Mouse (Mus musculus) hindbrain, postnatal 0 days (tissue): ENCODE results near the gene Cd163. TPM values are rescaled to one million over a fixed set of nuclear protein-coding genes. Genes with fewer than 3 reads are reported as not detected.

Experiments used
- ATAC-seq: fragments of 200-750 bp; cut with Nextera tagmentation; 2 replicates; pipeline ENCODE4 v1.8.0; 2017; ENCODE audit warnings: mild to moderate bottlenecking, moderate TSS enrichment, moderate library complexity
- DNase-seq: peaks from one replicate; pipeline ENCODE4 v3.0.0-alpha.2; 2015; ENCODE audit warnings: low spot score
- H3K27ac ChIP-seq: fragments of 300-500 bp; sonication (generic); 2 replicates; pipeline ENCODE4 v1.5.1; 2014; ENCODE audit warnings: mild to moderate bottlenecking
- H3K27me3 ChIP-seq: fragments of 300-500 bp; sonication (generic); 2 replicates; pipeline ENCODE4 v1.6.1; 2014; ENCODE audit warnings: low read length, mixed read lengths; ENCODE audit not compliant: insufficient read depth
- H3K36me3 ChIP-seq: fragments of 300-500 bp; sonication (generic); 2 replicates; pipeline ENCODE4 v1.6.1; 2014; ENCODE audit warnings: low read length, mixed read lengths; ENCODE audit not compliant: insufficient read depth
- H3K4me1 ChIP-seq: fragments of 300-500 bp; sonication (generic); 2 replicates; pipeline ENCODE4 v1.6.1; 2014; ENCODE audit warnings: antibody characterized with exemption, low read length, mixed read lengths; ENCODE audit not compliant: insufficient read depth
- H3K4me2 ChIP-seq: fragments of 300-500 bp; sonication (generic); 2 replicates; pipeline ENCODE4 v1.6.1; 2014; ENCODE audit warnings: low read depth, mild to moderate bottlenecking, low read length, moderate library complexity, mixed read lengths
- H3K4me3 ChIP-seq: fragments of 300-500 bp; sonication (generic); 2 replicates; pipeline ENCODE4 v1.5.1; 2014; ENCODE audit warnings: low read length
- H3K9ac ChIP-seq: fragments of 300-500 bp; sonication (generic); replicated peaks from 2 replicates; pipeline ENCODE4 v1.6.1; 2014; ENCODE audit warnings: mild to moderate bottlenecking, low read length, moderate library complexity, mixed read lengths
- H3K9me3 ChIP-seq: fragments of 300-500 bp; sonication (generic); 2 replicates; pipeline ENCODE4 v1.6.1; 2016; ENCODE audit warnings: low read length, mixed read lengths
- CTCF ChIP-seq: IDR thresholded peaks from 2 replicates; pipeline ENCODE4 v1.5.1; 2016; ENCODE audit warnings: antibody characterized with exemption, control low read depth, low read depth
- WGBS: fragments of 180-500 bp; shearing (Covaris S2); extraction: QIAGEN DNeasy Blood & Tissue Kit; methylation state at CpG from one replicate; pipeline ENCODE4 v1.1.7; 2014; 5-methylcytosine and 5-hydroxymethylcytosine counted together
- polyA plus RNA-seq: library from polyadenylated mRNA; unstranded; fragments of >200 nt; fragmentation: Nextera tagmentation; extraction: Ambion mirVana; gene quantifications from 2 replicates; pipeline ENCODE4 v1.2.1, GENCODE M21; 2015
- total RNA-seq: library from RNA; depleted of rRNA; stranded (reverse); fragments of >200 nt; gene quantifications from 2 replicates; pipeline ENCODE4 v1.2.3, GENCODE M21; 2014

The Cd163 gene
- total and polyA plus RNA-seq, 2 experiments from 2014 or later = 1.5 to 2.1 TPM

DNA sequence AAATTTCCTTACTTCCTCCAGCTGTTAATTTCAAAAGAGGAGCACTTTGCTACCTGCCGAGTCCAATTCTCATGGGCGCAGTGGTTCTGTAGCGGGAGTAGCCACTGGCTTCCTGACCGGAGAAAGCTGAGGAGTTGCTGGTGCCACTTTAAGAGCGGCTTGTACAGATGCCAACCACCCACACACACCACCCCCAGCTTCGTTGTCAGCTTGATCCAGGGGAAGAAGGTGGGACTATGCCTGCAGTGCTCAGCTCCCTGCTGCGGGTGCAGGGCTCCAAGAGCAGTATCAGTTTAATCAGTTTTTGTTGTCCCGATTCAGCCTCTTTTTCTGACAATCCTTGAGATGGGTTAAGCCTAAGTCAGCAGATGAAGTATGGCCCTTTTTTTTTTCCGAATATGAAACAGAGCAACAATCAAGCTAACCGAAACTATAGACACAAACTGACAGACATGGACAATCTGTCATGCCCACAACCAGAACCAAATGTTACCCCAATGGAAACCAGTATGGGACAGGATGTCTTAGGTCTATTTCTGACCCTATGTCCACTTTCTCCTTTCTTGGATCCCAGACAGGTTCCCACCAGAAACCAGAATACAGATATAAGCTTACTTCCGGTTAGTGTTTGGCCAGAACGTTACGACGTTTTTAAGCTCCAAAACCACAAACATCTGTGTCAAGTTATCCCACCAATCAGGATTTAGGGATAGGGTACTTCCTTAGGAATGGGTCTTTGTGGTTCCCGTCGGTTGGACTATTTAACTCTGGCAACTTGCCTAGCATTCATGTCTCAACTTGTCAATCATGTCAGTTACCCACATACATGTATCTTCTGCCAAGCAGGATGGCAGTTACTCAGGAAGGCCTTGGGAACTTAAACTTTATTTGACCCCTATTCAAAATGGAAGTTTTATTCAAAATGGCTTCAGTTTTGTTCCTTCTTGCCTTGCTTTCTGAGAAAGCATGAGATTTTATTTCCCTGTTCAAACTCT lies 17.3 kb downstream of the Cd163 start:
- Histone ChIP-seq H3K4me2 (no peak overlapping the region), H3K9me3 (no peaks in the 10 kb centered on the region), H3K9ac (no peak overlapping the region), H3K36me3 (no peaks in the 10 kb centered on the region), H3K27me3 (no peaks in the 10 kb centered on the region), H3K4me1 (no peaks in the 10 kb centered on the region), H3K4me3 (no peak overlapping the region), H3K27ac (no peak overlapping the region)
- TF ChIP-seq CTCF = no peak
- 69% methylated on average over 16 of the region's 16 CpGs for WGBS
- ATAC-seq (no peak), DNase-seq (no peak)

DNA sequence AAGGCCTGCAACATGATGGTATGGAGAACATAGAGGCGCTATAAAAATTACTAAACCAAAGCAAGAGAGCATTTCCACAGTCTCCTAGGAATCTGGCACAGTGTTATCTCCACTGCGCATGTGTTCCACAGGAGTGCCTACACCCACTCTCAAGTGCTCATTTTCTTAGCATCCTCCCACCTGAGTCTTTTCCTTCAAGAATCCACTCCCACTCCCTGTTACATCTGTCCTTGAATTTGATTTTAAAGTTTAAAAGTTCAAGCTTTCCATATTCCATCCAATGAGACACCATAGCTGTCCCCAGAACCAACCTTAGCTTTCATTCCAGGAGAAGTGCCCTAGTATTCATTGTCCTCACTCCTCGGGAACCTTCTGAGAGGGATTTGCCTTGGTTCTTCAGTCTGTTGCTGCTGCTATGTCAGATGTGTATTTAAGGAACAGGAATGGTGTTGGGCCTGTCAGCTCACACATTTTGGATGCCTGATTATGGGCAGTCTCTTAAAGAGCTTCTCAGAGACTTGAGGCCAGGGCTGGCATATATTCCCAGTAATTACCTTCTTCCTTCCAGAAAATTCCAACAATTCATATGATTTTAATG lies 24.0 kb downstream of the Cd163 start:
- no peak for DNase-seq
- no peaks in the 10 kb centered on the region for H3K36me3 ChIP-seq
- H3K9ac ChIP-seq = no peak overlapping the region
- ATAC-seq = no peak
- H3K4me2 ChIP-seq = no peak overlapping the region
- no peaks in the 10 kb centered on the region for H3K27me3 ChIP-seq
- H3K4me1 ChIP-seq = no peaks in the 10 kb centered on the region
- TF ChIP-seq CTCF = no peak
- 95% methylated on average over 3 of the region's 3 CpGs for WGBS
- no peak overlapping the region for H3K27ac ChIP-seq
- no peaks in the 10 kb centered on the region for H3K9me3 ChIP-seq
- no peak overlapping the region for H3K4me3 ChIP-seq

DNA sequence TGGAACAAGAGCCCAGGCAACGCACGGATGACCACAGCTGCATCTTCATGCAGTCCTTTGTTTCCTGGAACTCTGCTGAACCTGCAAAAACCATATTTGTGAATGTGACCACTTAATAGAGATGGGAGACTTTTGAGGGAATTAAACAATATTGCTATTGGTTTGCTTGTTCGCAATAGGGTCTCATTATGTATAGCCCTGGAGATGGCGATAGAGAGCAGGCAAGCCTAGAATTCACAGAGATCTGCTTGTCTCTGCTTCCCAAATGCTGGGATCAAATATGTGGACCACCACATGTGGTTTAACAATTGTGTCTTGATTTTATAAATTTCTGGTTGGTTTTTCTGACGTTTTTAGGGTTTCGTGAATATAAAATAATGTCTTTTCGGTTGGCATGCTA lies 25.2 kb downstream of the Cd163 start:
- Histone ChIP-seq H3K27ac (no peak overlapping the region), H3K9me3 (no peaks in the 10 kb centered on the region), H3K4me3 (no peak overlapping the region), H3K4me1 (no peaks in the 10 kb centered on the region), H3K4me2 (no peak overlapping the region), H3K36me3 (no peaks in the 10 kb centered on the region), H3K27me3 (no peaks in the 10 kb centered on the region), H3K9ac (no peak overlapping the region)
- 92% methylated on average over 7 of the region's 7 CpGs for WGBS
- no peak for TF ChIP-seq CTCF
- no peak for ATAC-seq
- DNase-seq = no peak

DNA sequence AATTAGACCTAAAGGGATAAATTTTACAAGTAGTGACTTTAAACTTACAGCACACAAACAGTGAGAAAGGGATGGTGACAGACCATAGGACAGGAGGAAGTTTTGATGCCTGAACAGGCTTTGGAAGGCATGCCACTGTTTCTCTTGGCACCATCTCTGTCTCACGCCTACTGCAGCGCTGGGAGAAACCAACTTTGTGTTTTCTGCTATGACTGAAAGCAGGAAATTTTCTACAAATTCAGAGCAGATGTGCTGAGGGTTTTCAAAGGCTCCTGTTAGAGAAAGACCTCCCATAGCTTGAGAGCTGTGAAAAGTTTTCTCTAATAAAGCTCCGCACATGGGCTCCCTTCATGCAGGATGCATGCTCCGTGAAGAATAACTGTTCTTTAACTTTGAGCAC lies 40.6 kb downstream of the Cd163 start:
- Histone ChIP-seq H3K4me2 (no peak overlapping the region), H3K4me3 (no peak overlapping the region), H3K9me3 (no peaks in the 10 kb centered on the region), H3K27me3 (no peaks in the 10 kb centered on the region), H3K27ac (no peak overlapping the region), H3K9ac (no peak overlapping the region), H3K36me3 (no peaks in the 10 kb centered on the region), H3K4me1 (no peaks in the 10 kb centered on the region)
- no peak for ATAC-seq
- no peak for TF ChIP-seq CTCF
- no peak for DNase-seq
- 76% methylated on average over 4 of the region's 4 CpGs for WGBS

DNA sequence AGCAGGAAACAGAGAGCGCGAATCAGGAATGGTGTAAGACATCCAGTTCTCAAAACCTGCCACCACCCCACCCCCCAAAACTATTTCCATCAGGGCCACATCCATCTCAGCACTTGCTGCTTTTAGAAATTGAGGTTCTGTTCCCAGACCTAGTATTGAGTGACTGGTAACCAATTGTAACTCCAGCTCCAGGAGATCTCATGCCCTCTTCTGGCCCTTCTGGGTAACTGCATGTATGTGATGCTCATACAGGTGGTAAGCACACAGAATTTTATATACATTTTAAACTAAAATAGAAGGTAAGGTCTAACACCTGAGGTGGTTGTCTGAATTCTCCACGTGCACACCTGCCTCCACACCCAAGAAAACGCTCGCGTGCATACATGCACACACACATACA lies 42.2 kb downstream of the Cd163 start:
- Histone ChIP-seq H3K36me3 (no peaks in the 10 kb centered on the region), H3K9me3 (no peaks in the 10 kb centered on the region), H3K27me3 (no peaks in the 10 kb centered on the region), H3K4me2 (no peak overlapping the region), H3K9ac (no peak overlapping the region), H3K4me1 (no peaks in the 10 kb centered on the region), H3K4me3 (no peak overlapping the region), H3K27ac (no peak overlapping the region)
- no peak; the same call in 1 of the 2 replicates for TF ChIP-seq CTCF
- DNase-seq (no peak), ATAC-seq (no peak)
- WGBS = 85% methylated on average over 6 of the region's 6 CpGs

DNA sequence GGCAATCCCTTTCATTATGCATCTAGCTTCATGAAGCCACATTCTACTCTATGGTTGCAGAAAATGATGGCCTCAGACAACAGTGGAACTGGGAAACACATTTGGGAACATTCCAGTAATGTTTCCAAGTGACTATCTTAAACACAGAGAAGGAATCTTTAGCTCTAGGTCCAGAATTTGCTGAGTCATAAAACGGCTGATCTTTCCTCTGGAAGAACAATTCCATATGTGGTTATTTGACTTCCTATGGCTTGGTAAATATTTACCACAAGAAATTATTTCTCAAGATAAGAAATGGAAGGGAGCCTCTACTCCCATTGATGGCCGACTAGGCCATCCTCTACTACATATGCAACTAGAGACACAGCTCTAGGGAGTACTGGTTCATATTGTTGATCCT lies 48.8 kb downstream of the Cd163 start:
- DNase-seq = no peak
- H3K9me3 ChIP-seq = no peaks in the 10 kb centered on the region

DNA sequence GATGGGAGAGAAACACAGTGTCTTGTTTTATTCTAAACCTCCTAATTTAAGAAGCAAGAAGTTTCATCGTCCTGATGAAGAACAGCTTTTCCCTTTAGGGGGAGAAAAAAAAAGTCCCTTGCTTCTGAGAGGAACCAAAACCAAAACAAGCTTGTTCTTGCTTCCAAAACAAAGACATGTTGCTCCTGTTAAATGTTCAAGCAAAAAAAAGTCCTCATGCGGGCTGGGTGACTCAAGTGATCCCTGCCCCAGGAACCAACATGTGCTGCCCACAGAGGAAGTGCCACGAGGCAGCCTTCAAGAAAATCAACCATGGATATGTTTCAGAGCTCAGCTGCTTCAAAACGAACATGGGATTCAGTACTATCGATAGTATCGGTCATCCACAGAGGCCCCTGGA lies 54.5 kb downstream of the Cd163 start:
- 87% methylated on average over 6 of the region's 6 CpGs for WGBS
- no peaks in the 10 kb centered on the region for H3K36me3 ChIP-seq
- DNase-seq = no peak
- no peak overlapping the region for H3K27ac ChIP-seq
- no peak overlapping the region for H3K4me3 ChIP-seq
- H3K9me3 ChIP-seq = no peaks in the 10 kb centered on the region
- ATAC-seq = no peak
- H3K9ac ChIP-seq = no peak overlapping the region
- H3K4me2 ChIP-seq = no peak overlapping the region
- H3K4me1 ChIP-seq = no peaks in the 10 kb centered on the region
- H3K27me3 ChIP-seq = no peaks in the 10 kb centered on the region
- TF ChIP-seq CTCF = no peak

More for the DNA sequence above, 48.8 kb downstream of the Cd163 start:
- no peak for ATAC-seq
- no peak for TF ChIP-seq CTCF
- no peak overlapping the region for H3K4me2 ChIP-seq
- H3K27me3 ChIP-seq = no peaks in the 10 kb centered on the region
- no peak overlapping the region for H3K27ac ChIP-seq
- H3K9ac ChIP-seq = no peak overlapping the region
- H3K4me3 ChIP-seq = no peak overlapping the region
- no peaks in the 10 kb centered on the region for H3K36me3 ChIP-seq
- H3K4me1 ChIP-seq = no peaks in the 10 kb centered on the region
- 78% methylated on average over 2 of the region's 2 CpGs for WGBS
